In genomic region chr4:136621336-136621735, GRCm38 (mm10) we compare ENCODE assay signal across 7 mouse cellular contexts. TPM values are rescaled to one million over a fixed set of nuclear protein-coding genes. Genes with fewer than 3 reads are reported as not detected.
DNase-seq lines count a peak whose midpoint lies in the region; TF ChIP-seq lines count a peak whose summit lies in the region.

No protein-coding gene starts in this region.

- no peaks in the 10 kb centered on the region for H3K9me3 ChIP-seq in ES-Bruce4 (replicated peaks; ENCODE audit: control insufficient read depth, insufficient read depth, low read length, poor library complexity, severe bottlenecking)

- WGBS in large intestine, adult 2 months, result 0% methylated on average over 1 of the region's 1 CpGs

- no peak overlapping the region for H3K9ac ChIP-seq in ES-Bruce4 (ENCODE audit: low read depth, poor library complexity, severe bottlenecking)

- no peak overlapping the region for H3K4me3 ChIP-seq in ES-Bruce4 (ENCODE audit: low read depth, low read length)

- H3K4me1 ChIP-seq in ES-Bruce4 (ENCODE audit: control insufficient read depth, insufficient read depth, low read length), result peaks cover 7% of the 10 kb centered on the region

- TF ChIP-seq POLR2A in ES-Bruce4 (IDR thresholded peaks at IDR 0.05; ENCODE audit: insufficient read depth, low read length), result no peak

- TF ChIP-seq EP300 in ES-Bruce4 (IDR thresholded peaks at IDR 0.05; ENCODE audit: insufficient read depth, low read depth, low read length), result no peak

- H3K27me3 ChIP-seq in ES-Bruce4 (ENCODE audit: control insufficient read depth, insufficient read depth, low read length, poor library complexity, severe bottlenecking), result no peaks in the 10 kb centered on the region

- H3K27ac ChIP-seq in ES-Bruce4 (ENCODE audit: insufficient read depth, low read length), result no peak overlapping the region

- peak; percentile 46 for TF ChIP-seq CTCF in ES-Bruce4 (IDR thresholded peaks at IDR 0.05; ENCODE audit: low read depth, low read length)

- DNase-seq in kidney, adult 18-20 months, result peak; percentile 6
- DNase-seq in kidney, adult 11 months, result no peak
- peak; percentile 57 to 58 for DNase-seq in B cell, adult 2 months
- DNase-seq in cerebellum, postnatal 14 days, result peak; percentile 82 to 87
- DNase-seq in large intestine, adult 2 months (ENCODE audit: low read depth, low spot score), result peak; percentile 45
- peak; percentile 92 for DNase-seq in retina, embryonic 14.5 days (ENCODE audit: low spot score)

- H3K36me3 ChIP-seq in ES-Bruce4 (ENCODE audit: control insufficient read depth, insufficient read depth, low read length, poor library complexity, severe bottlenecking), result no peaks in the 10 kb centered on the region

RNA-seq across cellular contexts. Expression of gene Lactbl1, which starts 1.1 kb away (rescaled TPM):
- polyA plus RNA-seq in ES-Bruce4 (2011; ENCODE audit: insufficient read depth, insufficient read length, low read depth, missing spikeins), result not detected in 2 replicates
- 0.07 TPM in 1 of 2 replicates, not detected in the other for polyA plus RNA-seq in large intestine, adult 2 months (2012; rRNA removed)

RNA-seq across cellular contexts. Expression of gene Tex46, which starts 11.1 kb away (rescaled TPM):
- polyA plus RNA-seq in ES-Bruce4 (2011; ENCODE audit: insufficient read depth, insufficient read length, low read depth, missing spikeins), result not detected in 2 replicates
- not detected in 2 replicates for polyA plus RNA-seq in large intestine, adult 2 months (2012; rRNA removed)

RNA-seq across cellular contexts. Expression of gene Kdm1a, which starts 18.8 kb away (rescaled TPM):
- 205 and 211 TPM in 2 replicates for polyA plus RNA-seq in ES-Bruce4 (2011; ENCODE audit: insufficient read depth, insufficient read length, low read depth, missing spikeins)
- 23.9 and 26.0 TPM in 2 replicates for polyA plus RNA-seq in large intestine, adult 2 months (2012; rRNA removed)
